Mouse (Mus musculus) forebrain, embryonic 11.5 days (tissue): Measurements from ENCODE around the gene Mindy4b-ps. TPM values are rescaled to one million over a fixed set of nuclear protein-coding genes. Genes with fewer than 3 reads are reported as not detected.

Source experiments
- polyA plus RNA-seq: library from polyadenylated mRNA; unstranded; fragments of >200 nt; fragmentation: Nextera tagmentation; extraction: Ambion mirVana; gene quantifications from 2 replicates; pipeline ENCODE4 v1.2.1, GENCODE M21; 2014

Mindy4b-ps gene
- polyA plus RNA-seq, 1 experiment from 2014 or later, result 0.08 TPM

Other genes starting within 250 kb of the Mindy4b-ps start
- gene Selenot, start 245.7 kb downstream of the Mindy4b-ps start, polyA plus RNA-seq, result 23.8 and 26.7 TPM in 2 replicates
- not detected in 2 replicates for gene Erich6, start 185.1 kb downstream of the Mindy4b-ps start, polyA plus RNA-seq
- gene Siah2, start 129.9 kb downstream of the Mindy4b-ps start, polyA plus RNA-seq, result 4.0 and 5.7 TPM in 2 replicates
- gene Clrn1, start 63.0 kb upstream of the Mindy4b-ps start, polyA plus RNA-seq, result 0.13 TPM in 1 of 2 replicates, not detected in the other
- 5.5 TPM in 2 replicates for gene Med12l, start 183.5 kb upstream of the Mindy4b-ps start, polyA plus RNA-seq